ENCODE assay signal across 8 mouse cellular contexts in genomic region chr19:4214071-4214770, GRCm38 (mm10). TPM values are rescaled to one million over a fixed set of nuclear protein-coding genes. Genes with fewer than 3 reads are reported as not detected.
DNase-seq lines count a peak whose midpoint lies in the region; ATAC-seq and TF ChIP-seq lines count a peak whose summit lies in the region.

TSS of gene Clcf1 (plus strand) at chr19:4214238.
TSS of gene AC109138.7 (plus strand) at chr19:4214357.

- 3% methylated on average over 45 of the region's 49 CpGs for WGBS in cerebellum, adult 2 months
- under 1% methylated on average over 45 of the region's 49 CpGs for WGBS in forebrain, embryonic 14.5 days
- under 1% methylated on average over 49 of the region's 49 CpGs for WGBS in intestine, embryonic 15.5 days
- WGBS in lung, postnatal 0 days = 1% methylated on average over 36 of the region's 49 CpGs

- TF ChIP-seq POLR2A in cerebellum, adult 2 months (IDR thresholded peaks at IDR 0.05; ENCODE audit: borderline replicate concordance, insufficient read depth, low read length) = no peak

- peak within 1 kb of the TSS; percentile 52 for H3K4me3 ChIP-seq in cerebellum, adult 2 months (replicated peaks; ENCODE audit: insufficient read depth, low read depth, low read length)
- H3K4me3 ChIP-seq in forebrain, embryonic 14.5 days (ENCODE audit: low read depth, low read length) = peak within 1 kb of the TSS; percentile 51
- peak within 1 kb of the TSS; percentile 87 for H3K4me3 ChIP-seq in intestine, embryonic 15.5 days (replicated peaks)
- H3K4me3 ChIP-seq in lung, postnatal 0 days (ENCODE audit: low read depth, low read length) = peak within 1 kb of the TSS; percentile 79

- H3K36me3 ChIP-seq in forebrain, embryonic 14.5 days (ENCODE audit: control insufficient read depth, insufficient read depth, low read length) = no peaks in the 10 kb centered on the region
- no peaks in the 10 kb centered on the region for H3K36me3 ChIP-seq in intestine, embryonic 15.5 days
- no peaks in the 10 kb centered on the region for H3K36me3 ChIP-seq in lung, postnatal 0 days (ENCODE audit: insufficient read depth, low read length)

- no peak within 1 kb of the TSS for H3K27ac ChIP-seq in cerebellum, adult 2 months (ENCODE audit: insufficient read depth, low read length)
- H3K27ac ChIP-seq in forebrain, embryonic 14.5 days (ENCODE audit: low read depth, low read length) = no peak within 1 kb of the TSS
- H3K27ac ChIP-seq in intestine, embryonic 15.5 days = peak within 1 kb of the TSS; percentile 95
- H3K27ac ChIP-seq in lung, postnatal 0 days (ENCODE audit: low read length) = peak within 1 kb of the TSS; percentile 90

- TF ChIP-seq CTCF in cerebellum, adult 2 months (IDR thresholded peaks at IDR 0.05; ENCODE audit: borderline replicate concordance, insufficient read depth, low read depth, low read length) = no peak
- TF ChIP-seq CTCF in lung, postnatal 0 days (IDR thresholded peaks at IDR 0.05) = no peak

- H3K9me3 ChIP-seq in forebrain, embryonic 14.5 days (replicated peaks; ENCODE audit: control insufficient read depth, low read length) = no peaks in the 10 kb centered on the region
- no peaks in the 10 kb centered on the region for H3K9me3 ChIP-seq in intestine, embryonic 15.5 days
- H3K9me3 ChIP-seq in lung, postnatal 0 days (ENCODE audit: low read length) = no peaks in the 10 kb centered on the region

- H3K27me3 ChIP-seq in cerebellum, adult 2 months (ENCODE audit: control insufficient read depth, insufficient read depth, low read length) = no peaks in the 10 kb centered on the region; the same call in 1 of the 2 replicates
- peaks cover 41% of the 10 kb centered on the region for H3K27me3 ChIP-seq in forebrain, embryonic 14.5 days (replicated peaks; ENCODE audit: control insufficient read depth, insufficient read depth, low read length)
- H3K27me3 ChIP-seq in intestine, embryonic 15.5 days (replicated peaks) = 0 out of 2 replicates have a peak, but pooled peaks cover 3% of the 10 kb centered on the region
- H3K27me3 ChIP-seq in lung, postnatal 0 days (replicated peaks; ENCODE audit: insufficient read depth, low read length) = no peaks in the 10 kb centered on the region

- H3K9ac ChIP-seq in forebrain, embryonic 14.5 days (ENCODE audit: low read length) = peak within 1 kb of the TSS; percentile 69
- peak within 1 kb of the TSS; percentile 97 for H3K9ac ChIP-seq in intestine, embryonic 15.5 days
- peak within 1 kb of the TSS; percentile 90 for H3K9ac ChIP-seq in lung, postnatal 0 days (replicated peaks; ENCODE audit: low read depth)

- H3K4me2 ChIP-seq in forebrain, embryonic 14.5 days (ENCODE audit: low read length) = peak within 1 kb of the TSS; percentile 94
- H3K4me2 ChIP-seq in intestine, embryonic 15.5 days (replicated peaks) = peak within 1 kb of the TSS; percentile 91
- H3K4me2 ChIP-seq in lung, postnatal 0 days (replicated peaks; ENCODE audit: low read depth, low read length) = peak within 1 kb of the TSS; percentile 99

- ATAC-seq in forebrain, embryonic 14.5 days = peak; percentile 61
- peak; percentile 60 for ATAC-seq in intestine, embryonic 15.5 days
- ATAC-seq in lung, postnatal 0 days = peak; percentile 65
- no peak for ATAC-seq in erythroid progenitor cell, adult 5-6 weeks (replicated peaks; ENCODE audit: low FRiP score, poor library complexity, severe bottlenecking)

- peaks cover 5% of the 10 kb centered on the region for H3K4me1 ChIP-seq in cerebellum, adult 2 months (ENCODE audit: control insufficient read depth, insufficient read depth, low read length)
- H3K4me1 ChIP-seq in forebrain, embryonic 14.5 days (ENCODE audit: control insufficient read depth, insufficient read depth, low read length) = peaks cover 15% of the 10 kb centered on the region
- H3K4me1 ChIP-seq in intestine, embryonic 15.5 days (replicated peaks) = peaks cover 57% of the 10 kb centered on the region
- H3K4me1 ChIP-seq in lung, postnatal 0 days (ENCODE audit: insufficient read depth, low read depth, low read length) = peaks cover 21% of the 10 kb centered on the region

- DNase-seq in cerebellum, adult 2 months = no peak
- DNase-seq in cerebellum, adult 9-10 months = no peak
- peak; percentile 97 for DNase-seq in Muller cell, postnatal 12 days (ENCODE audit: inconsistent ontology term)
- DNase-seq in forebrain, embryonic 14.5 days (ENCODE audit: low spot score) = no peak
- DNase-seq in lung, postnatal 0 days (ENCODE audit: low spot score) = peak; percentile 72
- peak; percentile 78 to 82 for DNase-seq in spleen, adult 18-20 months

- TF ChIP-seq EP300 in lung, postnatal 0 days (IDR thresholded peaks at IDR 0.05) = no peak

RNA-seq across cellular contexts. Expression of gene Clcf1, which starts in this region (rescaled TPM):
- polyA plus RNA-seq in cerebellum, adult 2 months (2012; rRNA removed) = 4.3 and 5.0 TPM in 2 replicates
- 0.61 and 0.85 TPM in 2 replicates for polyA plus RNA-seq in forebrain, embryonic 14.5 days (2014; fragmentation: Nextera tagmentation; extraction: Ambion mirVana)
- polyA plus RNA-seq in intestine, embryonic 15.5 days (2015; fragmentation: Nextera tagmentation; extraction: Ambion mirVana) = 5.7 and 5.9 TPM in 2 replicates
- 7.6 and 8.0 TPM in 2 replicates for polyA plus RNA-seq in lung, postnatal 0 days (2015; fragmentation: Nextera tagmentation; extraction: Ambion mirVana)
- total RNA-seq in erythroid progenitor cell, adult 5-6 weeks (2015; ENCODE audit: low replicate concordance) = not detected in 2 replicates
- 0.15 and 1.2 TPM in 2 replicates for total RNA-seq in erythroid progenitor cell, adult 5-6 weeks (2017; ENCODE audit: low replicate concordance)

RNA-seq across cellular contexts. Expression of gene AC109138.7, which starts in this region (rescaled TPM):
- 0.77 TPM in 1 of 2 replicates, not detected in the other for polyA plus RNA-seq in cerebellum, adult 2 months (2012; rRNA removed)
- polyA plus RNA-seq in forebrain, embryonic 14.5 days (2014; fragmentation: Nextera tagmentation; extraction: Ambion mirVana) = not detected in 2 replicates
- polyA plus RNA-seq in intestine, embryonic 15.5 days (2015; fragmentation: Nextera tagmentation; extraction: Ambion mirVana) = not detected in 2 replicates
- not detected in 2 replicates for polyA plus RNA-seq in lung, postnatal 0 days (2015; fragmentation: Nextera tagmentation; extraction: Ambion mirVana)
- not detected in 2 replicates for total RNA-seq in erythroid progenitor cell, adult 5-6 weeks (2015; ENCODE audit: low replicate concordance)
- not detected in 2 replicates for total RNA-seq in erythroid progenitor cell, adult 5-6 weeks (2017; ENCODE audit: low replicate concordance)

Comparison
In these comparisons a context has a peak if more than half of its experiments do, and no peak if none do; other contexts are left out.
1. Peak in ATAC-seq, H3K4me3 ChIP-seq, H3K9ac ChIP-seq and H3K4me2 ChIP-seq in forebrain, embryonic 14.5 days; RNA of the genes that start here not detected or under 1 TPM.
2. DNase-seq: peak in Muller cell, postnatal 12 days (single experiment), lung, postnatal 0 days (single experiment) and spleen, adult 18-20 months (2 of 2); none in cerebellum, adult 2 months (0 of 2), cerebellum, adult 9-10 months (single experiment) and forebrain, embryonic 14.5 days (single experiment).
3. H3K27ac ChIP-seq: peak in intestine, embryonic 15.5 days (single experiment) and lung, postnatal 0 days (single experiment); none in cerebellum, adult 2 months (single experiment) and forebrain, embryonic 14.5 days (single experiment).
4. Peak in every context shown above with its lines, with median percentiles within 50 percentile points of each other: H3K4me3 ChIP-seq, H3K4me2 ChIP-seq and H3K9ac ChIP-seq.